Mouse (Mus musculus) stomach, embryonic 15.5 days (tissue): ENCODE data around the gene Rnf121. TPM values are rescaled to one million over a fixed set of nuclear protein-coding genes. Genes with fewer than 3 reads are reported as not detected.

Source experiments
- ATAC-seq: fragments of 200-750 bp; cut with Nextera tagmentation; 2 replicates; pipeline ENCODE4 v1.8.0; 2017; ENCODE audit warnings: low read depth, moderate number of reproducible peaks, moderate TSS enrichment; ENCODE audit not compliant: insufficient read depth, low FRiP score
- H3K27ac ChIP-seq: fragments of 300-500 bp; sonication (generic); 2 replicates; pipeline ENCODE4 v1.5.1; 2015; ENCODE audit warnings: mild to moderate bottlenecking, inconsistent platforms
- H3K27me3 ChIP-seq: fragments of 300-500 bp; sonication (generic); replicated peaks from 2 replicates; pipeline ENCODE4 v1.6.1; 2015; ENCODE audit warnings: inconsistent platforms
- H3K36me3 ChIP-seq: fragments of 300-500 bp; sonication (generic); 2 replicates; pipeline ENCODE4 v1.6.1; 2015; ENCODE audit warnings: inconsistent platforms
- H3K4me1 ChIP-seq: fragments of 300-500 bp; sonication (generic); 2 replicates; pipeline ENCODE4 v1.6.1; 2015; ENCODE audit warnings: inconsistent platforms
- H3K4me2 ChIP-seq: fragments of 300-500 bp; sonication (generic); 2 replicates; pipeline ENCODE4 v1.6.1; 2015; ENCODE audit warnings: mild to moderate bottlenecking, inconsistent platforms
- H3K4me3 ChIP-seq: fragments of 300-500 bp; sonication (generic); replicated peaks from 2 replicates; pipeline ENCODE4 v1.5.1; 2015; ENCODE audit warnings: inconsistent platforms
- H3K9ac ChIP-seq: fragments of 300-500 bp; sonication (generic); 2 replicates; pipeline ENCODE4 v1.6.1; 2015; ENCODE audit warnings: inconsistent platforms
- H3K9me3 ChIP-seq: fragments of 300-500 bp; sonication (generic); 2 replicates; pipeline ENCODE4 v1.6.1; 2016; ENCODE audit warnings: inconsistent platforms
- WGBS: fragments of 180-500 bp; shearing (Covaris S2); methylation state at CpG from one replicate; pipeline ENCODE4 v1.1.7; 2015; 5-methylcytosine and 5-hydroxymethylcytosine counted together
- polyA plus RNA-seq: library from polyadenylated mRNA; unstranded; fragments of >200 nt; fragmentation: Nextera tagmentation; extraction: Ambion mirVana; gene quantifications from 2 replicates; pipeline ENCODE4 v1.2.1, GENCODE M21; 2015

Rnf121 gene
- polyA plus RNA-seq = 25.2 and 26.4 TPM in 2 replicates

- WGBS = under 1% methylated on average over 56 of the region's 56 CpGs
- Histone ChIP-seq H3K36me3 (no peaks in the 10 kb centered on the region; the same call in 1 of the 2 replicates), H3K4me1 (peaks cover 18% of the 10 kb centered on the region; the same call in 1 of the 2 replicates), H3K9me3 (no peaks in the 10 kb centered on the region), H3K4me2 (peak within 1 kb of the TSS; percentile 60), H3K9ac (peak within 1 kb of the TSS; percentile 54), H3K27me3 (no peaks in the 10 kb centered on the region), H3K4me3 (peak within 1 kb of the TSS; percentile 75), H3K27ac (peak within 1 kb of the TSS; percentile 74)
- ATAC-seq = peak; percentile 98
These were observed at the start of gene Rnf121, which contains the start of the genes Xndc1 and Xntrpc for GRCm38 (mm10) chr7:102065046-102065891. Gene Rnf121 (minus strand): TSS chr7:102065469. Gene Xndc1 (plus strand): TSS chr7:102065511. Gene Xntrpc (plus strand): TSS chr7:102065713.

- no peak overlapping the region for H3K4me2 ChIP-seq
- no peak overlapping the region for H3K9ac ChIP-seq
- H3K9me3 ChIP-seq = no peaks in the 10 kb centered on the region
- H3K36me3 ChIP-seq = peaks cover 1% of the 10 kb centered on the region; the same call in 1 of the 2 replicates
- H3K4me3 ChIP-seq = no peak overlapping the region
- 0 out of 2 replicates have a peak, but pooled peaks cover 2% of the 10 kb centered on the region for H3K27me3 ChIP-seq
- WGBS = 67% methylated on average over 45 of the region's 45 CpGs
- H3K4me1 ChIP-seq = no peaks in the 10 kb centered on the region
- ATAC-seq = no peak; the same call in 1 of the 2 replicates
- H3K27ac ChIP-seq = no peak overlapping the region
These were observed 48.0 kb upstream of the Rnf121 start for GRCm38 (mm10) chr7:102113151-102113729.

- peaks cover 10% of the 10 kb centered on the region; the same call in 1 of the 2 replicates for H3K4me1 ChIP-seq
- H3K4me3 ChIP-seq = no peak overlapping the region
- WGBS = 84% methylated on average over 4 of the region's 4 CpGs
- no peak overlapping the region for H3K9ac ChIP-seq
- H3K27me3 ChIP-seq = 0 out of 2 replicates have a peak, but pooled peaks cover 2% of the 10 kb centered on the region
- H3K9me3 ChIP-seq = no peaks in the 10 kb centered on the region
- H3K36me3 ChIP-seq = no peaks in the 10 kb centered on the region
- no peak overlapping the region for H3K27ac ChIP-seq
- no peak for ATAC-seq
- no peak overlapping the region for H3K4me2 ChIP-seq
These were observed 44.5 kb upstream of the Rnf121 start for GRCm38 (mm10) chr7:102109746-102110145.

GRCm38 (mm10) chr7:102109171-102109570, 43.9 kb upstream of the Rnf121 start, which contains the start of gene Art5:
Gene Art5 (minus strand): TSS chr7:102109489.
- Histone ChIP-seq H3K27me3 (0 out of 2 replicates have a peak, but pooled peaks cover 2% of the 10 kb centered on the region), H3K4me1 (peaks cover 10% of the 10 kb centered on the region; the same call in 1 of the 2 replicates), H3K36me3 (no peaks in the 10 kb centered on the region), H3K9me3 (no peaks in the 10 kb centered on the region), H3K4me3 (no peak within 1 kb of the TSS), H3K27ac (no peak within 1 kb of the TSS), H3K4me2 (no peak within 1 kb of the TSS), H3K9ac (no peak within 1 kb of the TSS)
- no peak for ATAC-seq
- 73% methylated on average over 7 of the region's 7 CpGs for WGBS

DNA sequence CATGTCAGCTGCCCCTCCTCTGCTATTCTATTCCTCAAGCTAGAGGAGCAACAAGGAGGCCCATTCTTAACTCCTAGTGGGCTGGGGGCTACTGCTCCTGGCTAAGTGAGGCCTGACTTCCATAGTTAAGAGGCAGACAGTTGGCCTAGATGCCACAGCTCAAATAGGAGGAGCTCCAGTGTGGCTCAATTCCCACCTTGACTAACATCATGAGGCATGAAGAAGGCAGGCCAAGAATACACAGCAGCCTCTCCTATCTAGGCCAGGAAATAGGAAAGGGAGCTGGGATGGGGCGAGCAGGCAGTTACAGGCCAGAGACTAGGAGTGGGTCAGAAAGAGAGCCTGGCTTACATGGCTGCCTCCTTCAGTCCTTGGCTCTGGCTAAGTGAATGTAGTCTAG, 42.9 kb upstream of the Rnf121 start:
- H3K4me1 ChIP-seq = peaks cover 10% of the 10 kb centered on the region; the same call in 1 of the 2 replicates
- no peaks in the 10 kb centered on the region for H3K27me3 ChIP-seq
- H3K9ac ChIP-seq = no peak overlapping the region
- H3K36me3 ChIP-seq = no peaks in the 10 kb centered on the region
- H3K4me2 ChIP-seq = no peak overlapping the region
- no peak for ATAC-seq
- WGBS = 71% methylated on average over 1 of the region's 1 CpGs
- H3K27ac ChIP-seq = no peak overlapping the region
- H3K9me3 ChIP-seq = no peaks in the 10 kb centered on the region
- no peak overlapping the region for H3K4me3 ChIP-seq

- Histone ChIP-seq H3K36me3 (no peaks in the 10 kb centered on the region), H3K4me2 (peak overlapping the region; percentile 67), H3K27ac (no peak overlapping the region), H3K9ac (peak overlapping the region; percentile 12; the same call in 1 of the 2 replicates), H3K9me3 (no peaks in the 10 kb centered on the region), H3K27me3 (no peaks in the 10 kb centered on the region), H3K4me1 (peaks cover 10% of the 10 kb centered on the region; the same call in 1 of the 2 replicates), H3K4me3 (peak overlapping the region; percentile 32)
- peak; percentile 36; the same call in 1 of the 2 replicates for ATAC-seq
- WGBS = 11% methylated on average over 23 of the region's 23 CpGs
These were observed 41.5 kb upstream of the Rnf121 start for GRCm38 (mm10) chr7:102106700-102107141.

- Histone ChIP-seq H3K4me3 (no peak overlapping the region), H3K9me3 (no peaks in the 10 kb centered on the region), H3K4me2 (no peak overlapping the region), H3K9ac (no peak overlapping the region), H3K4me1 (peaks cover 17% of the 10 kb centered on the region; the same call in 1 of the 2 replicates), H3K27ac (no peak overlapping the region), H3K27me3 (no peaks in the 10 kb centered on the region), H3K36me3 (no peaks in the 10 kb centered on the region)
- 55% methylated on average over 5 of the region's 5 CpGs for WGBS
- ATAC-seq = no peak
These were observed 38.9 kb upstream of the Rnf121 start for GRCm38 (mm10) chr7:102104126-102104525.

GRCm38 (mm10) chr7:102103555-102103954, 38.3 kb upstream of the Rnf121 start:
- Histone ChIP-seq H3K9me3 (no peaks in the 10 kb centered on the region), H3K4me1 (peaks cover 17% of the 10 kb centered on the region; the same call in 1 of the 2 replicates), H3K27ac (no peak overlapping the region), H3K4me3 (no peak overlapping the region), H3K27me3 (no peaks in the 10 kb centered on the region), H3K36me3 (no peaks in the 10 kb centered on the region), H3K9ac (no peak overlapping the region), H3K4me2 (no peak overlapping the region)
- WGBS = 77% methylated on average over 2 of the region's 2 CpGs
- ATAC-seq = no peak

- H3K27me3 ChIP-seq = no peaks in the 10 kb centered on the region
- ATAC-seq = no peak
- no peaks in the 10 kb centered on the region for H3K36me3 ChIP-seq
- H3K4me3 ChIP-seq = no peak overlapping the region
- H3K9me3 ChIP-seq = no peaks in the 10 kb centered on the region
- H3K9ac ChIP-seq = no peak overlapping the region
- no peak overlapping the region for H3K4me2 ChIP-seq
- 43% methylated on average over 6 of the region's 6 CpGs for WGBS
- peaks cover 17% of the 10 kb centered on the region; the same call in 1 of the 2 replicates for H3K4me1 ChIP-seq
- H3K27ac ChIP-seq = no peak overlapping the region
These were observed 37.4 kb upstream of the Rnf121 start for GRCm38 (mm10) chr7:102102696-102103095.

DNA sequence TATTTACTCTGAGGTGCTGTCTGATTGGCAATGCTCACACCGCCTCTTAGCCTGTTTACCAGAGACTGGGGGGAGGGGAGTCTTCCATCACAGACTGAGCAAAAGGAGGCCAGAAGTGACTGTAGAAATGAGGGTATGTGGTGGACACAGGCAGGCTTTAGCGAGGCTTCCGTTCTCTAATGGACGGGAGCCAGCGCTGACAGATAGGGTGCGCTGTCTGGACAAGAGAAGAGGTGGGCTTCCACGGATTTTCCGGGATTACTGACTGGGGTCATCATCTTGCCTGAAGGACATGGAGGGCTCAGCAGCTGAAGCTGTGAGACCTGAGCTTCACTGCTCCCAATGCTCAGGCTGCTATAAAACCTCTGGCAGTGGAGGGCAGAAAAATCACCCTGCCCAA, 37.0 kb upstream of the Rnf121 start:
- ATAC-seq = no peak
- H3K4me2 ChIP-seq = no peak overlapping the region
- H3K9ac ChIP-seq = no peak overlapping the region
- WGBS = 57% methylated on average over 8 of the region's 8 CpGs
- peaks cover 15% of the 10 kb centered on the region; the same call in 1 of the 2 replicates for H3K4me1 ChIP-seq
- no peaks in the 10 kb centered on the region for H3K27me3 ChIP-seq
- H3K4me3 ChIP-seq = no peak overlapping the region
- H3K36me3 ChIP-seq = no peaks in the 10 kb centered on the region
- no peak overlapping the region for H3K27ac ChIP-seq
- no peaks in the 10 kb centered on the region for H3K9me3 ChIP-seq

GRCm38 (mm10) chr7:102101487-102101886, 36.2 kb upstream of the Rnf121 start, which contains the start of gene Art1:
Gene Art1 (plus strand): TSS chr7:102101743.
- H3K4me2 ChIP-seq = no peak within 1 kb of the TSS
- 58% methylated on average over 5 of the region's 5 CpGs for WGBS
- no peaks in the 10 kb centered on the region for H3K36me3 ChIP-seq
- H3K27me3 ChIP-seq = no peaks in the 10 kb centered on the region
- H3K9me3 ChIP-seq = no peaks in the 10 kb centered on the region
- peaks cover 8% of the 10 kb centered on the region; the same call in 1 of the 2 replicates for H3K4me1 ChIP-seq
- H3K4me3 ChIP-seq = no peak within 1 kb of the TSS
- no peak for ATAC-seq
- no peak within 1 kb of the TSS for H3K9ac ChIP-seq
- no peak within 1 kb of the TSS for H3K27ac ChIP-seq
